Mouse (Mus musculus) forebrain, embryonic 14.5 days (tissue): ENCODE measurements around the gene Vmn2r17. TPM values are rescaled to one million over a fixed set of nuclear protein-coding genes. Genes with fewer than 3 reads are reported as not detected.

Experiments
- ATAC-seq: fragments of 200-750 bp; cut with Nextera tagmentation; 2 replicates; pipeline ENCODE4 v1.8.0; 2017; ENCODE audit warnings: mild to moderate bottlenecking, moderate library complexity
- DNase-seq: peaks from one replicate; pipeline ENCODE4 v3.0.0-alpha.2; 2015; ENCODE audit warnings: low spot score
- H3K27ac ChIP-seq: fragments of 300-500 bp; sonication (generic); 2 replicates; pipeline ENCODE4 v1.5.1; 2014; ENCODE audit warnings: low read depth, mild to moderate bottlenecking, control low read depth, low read length, moderate library complexity
- H3K27me3 ChIP-seq: fragments of 300-500 bp; sonication (generic); replicated peaks from 2 replicates; pipeline ENCODE4 v1.6.1; 2014; ENCODE audit warnings: low read length, control low read depth, mixed read lengths; ENCODE audit not compliant: control insufficient read depth, insufficient read depth
- H3K36me3 ChIP-seq: fragments of 300-500 bp; sonication (generic); 2 replicates; pipeline ENCODE4 v1.6.1; 2014; ENCODE audit warnings: low read length, control low read depth; ENCODE audit not compliant: control insufficient read depth, insufficient read depth
- H3K4me1 ChIP-seq: fragments of 300-500 bp; sonication (generic); 2 replicates; pipeline ENCODE4 v1.6.1; 2014; ENCODE audit warnings: antibody characterized with exemption, low read length, control low read depth; ENCODE audit not compliant: control insufficient read depth, insufficient read depth
- H3K4me2 ChIP-seq: fragments of 300-500 bp; sonication (generic); 2 replicates; pipeline ENCODE4 v1.6.1; 2014; ENCODE audit warnings: mild to moderate bottlenecking, control low read depth, low read length
- H3K4me3 ChIP-seq: fragments of 300-500 bp; sonication (generic); 2 replicates; pipeline ENCODE4 v1.5.1; 2014; ENCODE audit warnings: low read depth, low read length, control low read depth
- H3K9ac ChIP-seq: fragments of 300-500 bp; sonication (generic); 2 replicates; pipeline ENCODE4 v1.6.1; 2014; ENCODE audit warnings: mild to moderate bottlenecking, low read length, control low read depth, moderate library complexity
- H3K9me3 ChIP-seq: fragments of 300-500 bp; sonication (generic); replicated peaks from 2 replicates; pipeline ENCODE4 v1.6.1; 2016; ENCODE audit warnings: low read length, control low read depth, mixed read lengths; ENCODE audit not compliant: control insufficient read depth
- WGBS: fragments of 180-500 bp; shearing (Covaris S2); extraction: QIAGEN DNeasy Blood & Tissue Kit; methylation state at CpG from one replicate; pipeline ENCODE4 v1.1.7; 2014; 5-methylcytosine and 5-hydroxymethylcytosine counted together
- polyA plus RNA-seq: library from polyadenylated mRNA; unstranded; fragments of >200 nt; fragmentation: Nextera tagmentation; extraction: Ambion mirVana; gene quantifications from 2 replicates; pipeline ENCODE4 v1.2.1, GENCODE M21; 2014

Vmn2r17 gene
- not detected in 2 replicates for polyA plus RNA-seq

DNA sequence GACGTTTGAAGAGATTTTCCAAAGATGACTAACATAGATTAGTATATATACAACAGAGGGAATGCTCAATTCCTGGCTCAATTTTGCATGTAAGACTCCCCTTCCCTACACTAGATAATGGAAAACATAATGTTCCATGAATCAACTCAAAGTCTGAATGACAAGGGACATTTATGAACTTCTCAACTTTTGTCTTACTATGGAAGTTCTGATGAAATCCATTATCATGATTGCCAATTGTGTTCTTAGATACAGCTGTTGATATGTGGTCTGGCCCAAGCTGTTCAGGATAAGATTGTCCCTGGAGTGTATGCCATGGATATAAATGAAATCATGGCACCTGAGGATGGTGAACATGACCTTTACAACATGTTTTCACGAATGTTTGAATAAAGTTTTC, at the start of gene Vmn2r17:
TSS of gene Vmn2r17 (plus strand) at position 301 of the 400 bp plus-strand sequence.
- Histone ChIP-seq H3K27me3 (no peaks in the 10 kb centered on the region), H3K4me2 (no peak within 1 kb of the TSS), H3K4me3 (no peak within 1 kb of the TSS), H3K9ac (no peak within 1 kb of the TSS), H3K9me3 (peaks cover 6% of the 10 kb centered on the region), H3K4me1 (no peaks in the 10 kb centered on the region), H3K27ac (no peak within 1 kb of the TSS), H3K36me3 (no peaks in the 10 kb centered on the region)
- 56% methylated on average over 2 of the region's 2 CpGs for WGBS
- no peak for DNase-seq
- ATAC-seq: no peak

- H3K9me3 ChIP-seq: peaks cover 21% of the 10 kb centered on the region; the same call in 1 of the 2 replicates
- DNase-seq: peak; percentile 17
- H3K4me1 ChIP-seq: no peaks in the 10 kb centered on the region
- WGBS: 26% methylated on average over 20 of the region's 21 CpGs
- H3K27me3 ChIP-seq: no peaks in the 10 kb centered on the region
- no peak for ATAC-seq
- no peaks in the 10 kb centered on the region for H3K36me3 ChIP-seq
- H3K4me2 ChIP-seq: no peak overlapping the region
- H3K9ac ChIP-seq: no peak overlapping the region
- H3K4me3 ChIP-seq: no peak overlapping the region
- H3K27ac ChIP-seq: no peak overlapping the region
Observed at GRCm38 (mm10) chr5:109466576-109467506, 47.4 kb downstream of the Vmn2r17 start.

- Histone ChIP-seq H3K4me1 (no peaks in the 10 kb centered on the region), H3K9ac (no peak overlapping the region), H3K27ac (no peak overlapping the region), H3K36me3 (no peaks in the 10 kb centered on the region), H3K9me3 (peaks cover 4% of the 10 kb centered on the region; the same call in 1 of the 2 replicates), H3K4me3 (no peak overlapping the region), H3K27me3 (no peaks in the 10 kb centered on the region), H3K4me2 (no peak overlapping the region)
- ATAC-seq: no peak
- 5% methylated on average over 1 of the region's 1 CpGs for WGBS
- DNase-seq: peak; percentile 36
Observed at GRCm38 (mm10) chr5:109506729-109507128, 87.2 kb downstream of the Vmn2r17 start.

Other genes with a start within 250 kb of the Vmn2r17 start
- not detected in 2 replicates for gene Vmn2r13, start 227.5 kb upstream of the Vmn2r17 start, polyA plus RNA-seq
- not detected in 2 replicates for gene Vmn2r14, start 195.0 kb upstream of the Vmn2r17 start, polyA plus RNA-seq
- not detected in 2 replicates for gene Vmn2r15, start 122.0 kb upstream of the Vmn2r17 start, polyA plus RNA-seq
- not detected in 2 replicates for gene Vmn2r16, start 89.5 kb upstream of the Vmn2r17 start, polyA plus RNA-seq
- gene Crlf2, start 139.3 kb downstream of the Vmn2r17 start, polyA plus RNA-seq: 6.0 and 6.8 TPM in 2 replicates